Mouse (Mus musculus) liver, embryonic 14.5 days (tissue): ENCODE data around the gene Klk4. TPM values are rescaled to one million over a fixed set of nuclear protein-coding genes. Genes with fewer than 3 reads are reported as not detected.

Experiments used
- ATAC-seq: fragments of 200-750 bp; cut with Nextera tagmentation; 2 replicates; pipeline ENCODE4 v1.8.0; 2017; ENCODE audit warnings: moderate number of reproducible peaks, mild to moderate bottlenecking, moderate library complexity; ENCODE audit not compliant: insufficient read depth
- DNase-seq, 3 experiments: peaks; one replicate each; pipeline ENCODE4 v3.0.0-alpha.2; 2012 to 2013; ENCODE audit warnings: low read depth in 3 of 3, low spot score in 3 of 3
- H3K27ac ChIP-seq: fragments of 300-500 bp; sonication (generic); 2 replicates; pipeline ENCODE4 v1.5.1; 2014; ENCODE audit warnings: moderate library complexity, mild to moderate bottlenecking, control low read depth, inconsistent platforms
- H3K27me3 ChIP-seq: fragments of 300-500 bp; sonication (generic); 2 replicates; pipeline ENCODE4 v1.6.1; 2014; ENCODE audit warnings: mild to moderate bottlenecking, low read length, moderate library complexity; ENCODE audit not compliant: control insufficient read depth, insufficient read depth
- H3K36me3 ChIP-seq: fragments of 300-500 bp; sonication (generic); replicated peaks from 2 replicates; pipeline ENCODE4 v1.6.1; 2014; ENCODE audit warnings: low read depth; ENCODE audit not compliant: control insufficient read depth, insufficient read depth
- H3K4me1 ChIP-seq, 2 experiments: fragments of 200-500 bp in 1 of 2; fragments of 300-500 bp in 1 of 2; sonication (generic) in 1 of 2; replicated peaks; 2 replicates each; pipeline ENCODE4 v1.6.1; 2012 to 2014; ENCODE audit warnings: antibody characterized with exemption in 1 of 2, inconsistent platforms in 1 of 2, low read length in 1 of 2; ENCODE audit not compliant: control insufficient read depth in 2 of 2, insufficient read depth in 2 of 2
- H3K4me2 ChIP-seq: fragments of 300-500 bp; sonication (generic); 2 replicates; pipeline ENCODE4 v1.6.1; 2014; ENCODE audit warnings: low read depth, mild to moderate bottlenecking, control low read depth, moderate library complexity
- H3K4me3 ChIP-seq, 2 experiments: fragments of 200-500 bp in 1 of 2; fragments of 300-500 bp in 1 of 2; sonication (generic) in 1 of 2; 2 replicates each; pipeline ENCODE4 v1.5.1; 2012 to 2014; ENCODE audit warnings: low read depth in 2 of 2, low read length in 2 of 2, mild to moderate bottlenecking in 2 of 2, control low read depth in 1 of 2, inconsistent platforms in 1 of 2, moderate library complexity in 1 of 2; ENCODE audit not compliant: insufficient read depth in 1 of 2
- H3K9ac ChIP-seq: fragments of 300-500 bp; sonication (generic); replicated peaks from 2 replicates; pipeline ENCODE4 v1.6.1; 2014; ENCODE audit warnings: mild to moderate bottlenecking, control low read depth, moderate library complexity
- H3K9me3 ChIP-seq: fragments of 300-500 bp; sonication (generic); 2 replicates; pipeline ENCODE4 v1.6.1; 2016; ENCODE audit warnings: low read length, mixed read lengths; ENCODE audit not compliant: control insufficient read depth
- CTCF ChIP-seq: IDR thresholded peaks from 2 replicates; pipeline ENCODE4 v1.5.1; 2016; ENCODE audit warnings: antibody characterized with exemption, low read depth, control low read depth
- EP300 ChIP-seq: IDR thresholded peaks from 2 replicates; pipeline ENCODE4 v1.6.1; 2016; ENCODE audit warnings: antibody characterized with exemption, low read depth
- WGBS: fragments of 180-500 bp; shearing (Covaris S2); extraction: QIAGEN DNeasy Blood & Tissue Kit; methylation state at CpG from one replicate; pipeline ENCODE4 v1.1.7; 2014; ENCODE audit not compliant: insufficient replicate concordance; 5-methylcytosine and 5-hydroxymethylcytosine counted together
- polyA plus RNA-seq, 2 experiments: library from polyadenylated mRNA; depleted of rRNA in 1 of 2; stranded (reverse) in 1 of 2; unstranded in 1 of 2; fragments of >200 nt; fragmentation: Nextera tagmentation in 1 of 2; extraction: Ambion mirVana in 1 of 2; gene quantifications; 2 replicates each; pipeline versions ENCODE4 v1.2.1 to v1.2.3; 2012 to 2014

Gene Klk4
- polyA plus RNA-seq, 2 experiments, result not detected

DNA sequence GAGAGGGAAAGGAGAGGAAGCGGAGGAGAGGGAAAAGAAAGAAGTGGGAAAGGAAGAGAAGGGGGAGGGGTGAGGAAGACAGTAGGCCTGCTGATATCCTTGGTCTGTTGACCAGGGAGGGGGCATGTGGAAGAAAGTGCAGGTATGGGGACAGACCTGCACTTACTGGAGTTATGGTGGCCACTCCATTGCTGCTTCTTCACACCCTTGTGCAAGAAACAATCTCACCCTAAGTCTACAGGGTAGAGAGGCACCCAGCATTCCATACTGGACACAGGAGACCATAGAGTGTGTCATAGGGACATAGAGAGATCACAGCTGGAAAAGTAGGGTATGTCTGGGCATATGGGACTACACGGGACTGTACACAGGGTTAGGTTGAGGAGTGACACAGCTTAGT lies 41.0 kb downstream of the Klk4 start:
- H3K9me3 ChIP-seq, result no peaks in the 10 kb centered on the region
- no peak overlapping the region for H3K9ac ChIP-seq
- no peak overlapping the region for H3K4me3 ChIP-seq
- no peak for DNase-seq
- no peaks in the 10 kb centered on the region for H3K36me3 ChIP-seq
- ATAC-seq, result no peak
- no peaks in the 10 kb centered on the region for H3K4me1 ChIP-seq
- 57% methylated on average over 2 of the region's 2 CpGs for WGBS
- no peak for TF ChIP-seq CTCF
- TF ChIP-seq EP300, result no peak
- H3K27me3 ChIP-seq, result no peaks in the 10 kb centered on the region
- no peak overlapping the region for H3K27ac ChIP-seq
- H3K4me2 ChIP-seq, result no peak overlapping the region

GRCm38 (mm10) chr7:43925985-43926384 lies 45.0 kb downstream of the Klk4 start:
- Histone ChIP-seq H3K27ac (no peak overlapping the region), H3K4me2 (no peak overlapping the region), H3K9ac (no peak overlapping the region), H3K36me3 (no peaks in the 10 kb centered on the region), H3K4me3 (no peak overlapping the region), H3K4me1 (no peaks in the 10 kb centered on the region), H3K27me3 (no peaks in the 10 kb centered on the region), H3K9me3 (no peaks in the 10 kb centered on the region)
- DNase-seq (no peak), ATAC-seq (no peak)
- WGBS, result 48% methylated on average over 5 of the region's 5 CpGs
- TF ChIP-seq EP300 (no peak), CTCF (peak; percentile 60)

GRCm38 (mm10) chr7:43928521-43928920 lies 47.6 kb downstream of the Klk4 start:
- ATAC-seq, result no peak
- Histone ChIP-seq H3K4me3 (no peak overlapping the region), H3K9me3 (no peaks in the 10 kb centered on the region), H3K4me2 (no peak overlapping the region), H3K27ac (no peak overlapping the region), H3K4me1 (no peaks in the 10 kb centered on the region), H3K27me3 (no peaks in the 10 kb centered on the region), H3K36me3 (no peaks in the 10 kb centered on the region), H3K9ac (no peak overlapping the region)
- 35% methylated on average over 4 of the region's 4 CpGs for WGBS
- no peak for DNase-seq
- TF ChIP-seq CTCF, result peak; percentile 55; the same call in 1 of the 2 replicates
- no peak for TF ChIP-seq EP300

- Histone ChIP-seq H3K9ac (no peak overlapping the region), H3K36me3 (no peaks in the 10 kb centered on the region), H3K27me3 (no peaks in the 10 kb centered on the region), H3K9me3 (no peaks in the 10 kb centered on the region), H3K27ac (no peak overlapping the region), H3K4me3 (no peak overlapping the region), H3K4me1 (no peaks in the 10 kb centered on the region), H3K4me2 (no peak overlapping the region)
- DNase-seq, result no peak
- 58% methylated on average over 4 of the region's 4 CpGs for WGBS
- ATAC-seq, result no peak
- TF ChIP-seq EP300 (no peak), CTCF (no peak)
These were observed 51.4 kb downstream of the Klk4 start for GRCm38 (mm10) chr7:43932337-43932736.

GRCm38 (mm10) chr7:43933440-43933839 lies 52.5 kb downstream of the Klk4 start, which contains the start of gene Klk15:
Klk15 (plus strand) TSS chr7:43933740.
- WGBS, result 54% methylated on average over 3 of the region's 3 CpGs

More at GRCm38 (mm10) chr7:43933440-43933839, 52.5 kb downstream of the Klk4 start, which contains the start of gene Klk15:
- no peak for TF ChIP-seq EP300
- TF ChIP-seq CTCF, result no peak
- Histone ChIP-seq H3K9me3 (no peaks in the 10 kb centered on the region), H3K4me1 (no peaks in the 10 kb centered on the region), H3K36me3 (no peaks in the 10 kb centered on the region), H3K4me3 (no peak within 1 kb of the TSS), H3K27ac (no peak within 1 kb of the TSS), H3K9ac (no peak within 1 kb of the TSS), H3K4me2 (no peak within 1 kb of the TSS), H3K27me3 (no peaks in the 10 kb centered on the region)
- DNase-seq, result no peak
- ATAC-seq, result no peak
